Mouse (Mus musculus) E14TG2a.4 (cell line): ENCODE data around the gene Itgb1bp2.

Source experiments
- CTCF ChIP-seq: conservative IDR thresholded peaks from 2 replicates; pipeline ENCODE4 v1.5.1; 2014; ENCODE audit warnings: low read length
- NANOG ChIP-seq: IDR thresholded peaks from 2 replicates; pipeline ENCODE4 v1.6.1; 2014; ENCODE audit warnings: borderline replicate concordance, low read length, mixed read lengths
- POU5F1 ChIP-seq: IDR thresholded peaks from 2 replicates; pipeline ENCODE4 v1.6.1; 2014; ENCODE audit warnings: low read length, borderline replicate concordance

GRCm38 (mm10) chrX:101423462-101423861 lies 25.4 kb upstream of the Itgb1bp2 start:
- TF ChIP-seq CTCF, result no peak
- TF ChIP-seq POU5F1, result no peak
- no peak for TF ChIP-seq NANOG
